Mouse (Mus musculus) kidney, adult 9 months (tissue): Measurements from ENCODE around the gene Lyrm4.

Experiments used
- DNase-seq: peaks from one replicate; pipeline ENCODE4 v3.0.0; 2022

The Lyrm4 gene

DNA sequence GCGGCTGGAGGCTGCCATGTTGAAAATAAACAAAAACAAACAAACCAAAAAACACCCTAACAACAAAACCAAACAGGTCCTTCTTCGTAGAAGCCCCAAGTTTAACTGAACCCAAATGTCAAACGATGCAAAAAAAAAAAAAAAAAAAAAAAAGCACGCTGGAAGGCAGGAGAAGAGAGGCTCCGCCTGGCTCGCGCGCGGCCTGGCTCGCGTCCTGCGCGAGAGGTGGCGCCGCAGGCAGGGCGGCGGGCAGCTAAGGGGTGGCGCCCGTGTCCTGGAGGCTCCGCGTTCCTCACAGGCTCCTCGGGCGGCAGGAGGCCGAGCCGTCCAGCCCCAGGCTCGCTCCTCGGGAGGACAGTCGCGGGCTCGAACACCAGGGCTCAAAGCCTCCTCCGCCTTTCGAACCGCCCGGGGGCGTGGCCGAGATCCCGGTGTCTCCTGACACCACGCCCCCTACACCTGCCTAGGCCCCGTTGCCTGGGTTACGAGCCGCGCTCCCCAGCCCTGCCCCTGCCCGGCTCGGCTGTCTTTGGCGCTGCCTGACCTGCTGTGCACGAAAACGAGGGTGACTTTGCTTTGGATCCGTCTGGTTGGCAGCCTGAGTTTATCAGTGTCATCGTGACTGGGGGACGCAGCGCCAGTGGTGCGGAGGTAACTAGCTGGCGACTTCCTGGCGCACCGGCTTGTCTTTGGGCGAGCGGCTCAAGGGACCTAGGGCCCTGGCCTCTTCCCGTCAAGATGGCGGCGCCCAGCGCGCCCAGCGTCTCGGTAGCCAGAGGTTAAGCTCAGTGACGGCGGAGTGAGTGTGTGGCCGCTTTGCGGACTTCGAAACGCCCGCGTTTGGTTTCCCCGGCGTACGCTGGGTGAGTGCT is at the start of gene Lyrm4, which contains the start of gene Fars2:
Lyrm4 (minus strand) TSS at position 384 of the 872 bp plus-strand sequence.
Fars2 (plus strand) TSS at position 270 of the 872 bp plus-strand sequence.
- peak; percentile 98 for DNase-seq

DNA sequence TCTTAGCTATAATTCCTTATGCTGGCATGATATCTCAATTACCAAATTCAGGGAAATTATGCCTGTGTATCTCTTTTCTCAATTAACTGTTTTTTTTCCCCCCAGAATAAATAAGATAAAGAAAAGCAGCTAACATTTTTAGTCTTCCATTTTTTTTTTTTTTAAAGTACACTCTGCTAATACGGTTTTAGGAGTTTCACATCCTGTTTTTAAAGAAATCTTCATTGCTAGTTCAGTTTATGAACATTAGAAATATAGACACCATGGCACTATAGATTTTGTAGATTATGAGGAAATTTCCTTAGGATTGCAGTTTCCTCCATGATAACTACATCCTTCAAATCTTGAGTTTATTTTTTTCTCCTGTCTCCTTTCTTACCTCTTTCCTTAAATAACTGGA is 46.6 kb upstream of the Lyrm4 start:
- no peak for DNase-seq

DNA sequence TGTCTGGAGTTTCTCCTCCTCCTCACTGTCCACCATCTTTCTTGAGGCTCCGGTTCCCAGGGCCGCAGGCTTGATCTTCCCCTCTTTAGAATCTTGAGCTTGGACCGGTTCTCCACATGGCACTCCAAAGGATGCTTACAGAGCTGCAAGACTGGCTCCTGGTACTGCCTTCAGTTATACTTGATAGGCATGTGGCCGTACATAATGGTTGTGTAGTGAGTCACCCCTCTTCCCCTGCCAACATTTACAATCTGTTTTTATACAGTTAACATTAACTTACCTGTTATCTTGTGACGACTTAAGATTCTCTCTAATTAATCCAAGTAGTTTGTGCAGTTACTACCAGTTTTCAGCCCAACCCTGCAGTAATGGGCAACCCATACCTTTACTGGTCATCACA is 46.1 kb upstream of the Lyrm4 start:
- DNase-seq = no peak

DNA sequence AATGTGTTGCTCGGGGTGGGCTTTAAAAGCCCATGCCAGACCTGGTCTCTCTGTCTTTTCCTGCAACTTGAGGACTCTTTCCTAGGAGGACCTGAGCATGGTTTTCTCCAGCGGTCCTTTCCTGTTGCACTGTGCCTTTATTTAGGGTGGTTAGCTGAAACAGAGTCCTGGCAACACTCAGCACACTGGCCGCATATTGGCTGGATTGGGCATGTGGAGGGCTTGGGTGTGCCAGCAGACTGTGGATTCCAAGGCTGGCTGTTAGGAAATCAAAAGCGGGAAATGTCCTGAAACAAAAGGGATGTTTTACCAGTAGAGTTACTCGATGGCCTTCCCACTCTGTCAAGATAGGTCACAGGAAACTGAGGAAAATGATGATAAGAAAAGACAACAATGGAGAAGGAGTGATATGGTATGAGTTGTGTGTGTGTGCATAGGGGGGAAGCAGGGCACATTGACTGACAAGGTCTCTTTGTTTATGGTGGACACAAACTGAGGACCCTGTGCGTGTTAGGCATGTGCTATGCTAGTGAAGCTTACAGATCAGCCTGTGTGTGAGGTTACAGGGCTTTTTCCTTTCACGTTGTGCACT is 39.1 kb upstream of the Lyrm4 start:
- no peak for DNase-seq

DNA sequence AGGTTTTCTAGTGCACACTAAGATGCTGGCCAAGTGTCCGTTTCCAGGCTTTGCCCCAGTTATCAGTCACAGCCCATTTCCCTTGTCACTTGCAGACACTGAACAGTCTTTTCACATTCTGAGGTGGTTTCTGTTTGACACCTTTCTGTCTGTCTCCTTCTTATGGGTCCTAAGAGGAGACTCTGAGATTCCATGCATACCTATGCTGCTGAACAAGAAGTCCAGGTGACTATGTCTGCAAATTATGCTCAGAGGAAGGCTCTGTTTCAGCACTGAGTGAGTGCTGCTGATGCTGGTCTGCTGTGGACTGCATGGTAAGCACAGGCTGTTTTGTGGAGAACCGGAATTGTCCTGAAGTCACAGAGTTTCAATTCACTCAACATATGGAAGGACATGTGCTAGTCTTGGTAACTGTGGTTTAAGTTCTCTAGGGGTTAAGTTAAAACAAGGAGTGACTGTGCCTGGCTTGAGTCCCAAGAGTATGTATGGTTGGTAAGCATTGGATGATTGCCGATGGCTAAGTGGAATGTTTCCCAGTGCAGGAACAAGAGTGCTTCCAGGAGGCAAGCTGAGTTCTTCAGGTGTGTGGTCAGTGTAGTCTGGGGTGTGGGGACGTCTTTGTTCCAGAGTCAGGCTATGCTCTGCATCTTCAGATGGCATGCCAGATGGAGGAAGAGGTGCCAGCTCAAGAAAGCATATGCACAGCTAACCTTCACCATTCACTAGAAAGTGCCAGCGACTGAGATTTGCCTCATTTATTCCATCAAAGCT is 35.6 kb upstream of the Lyrm4 start:
- no peak for DNase-seq

DNA sequence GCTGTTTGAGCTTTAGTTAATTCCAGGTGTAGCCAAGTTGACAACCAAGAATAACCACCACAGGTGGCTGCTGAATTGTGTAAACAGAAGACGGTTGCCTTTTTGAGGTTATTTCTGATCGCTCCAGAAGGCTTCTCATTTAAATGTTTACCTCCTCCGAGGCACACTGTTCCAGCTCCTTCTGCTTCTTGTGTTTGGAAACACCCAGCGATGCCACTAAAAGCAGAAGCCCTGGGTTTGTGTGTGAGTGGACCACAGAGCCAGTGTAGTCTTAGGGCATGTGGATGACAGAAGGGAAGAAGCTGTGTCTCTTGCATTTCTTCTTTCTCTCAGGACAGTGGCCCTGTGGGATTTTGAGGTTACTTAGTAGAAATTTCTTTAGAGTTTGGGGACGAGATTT is 32.9 kb upstream of the Lyrm4 start:
- DNase-seq = no peak

GRCm38 (mm10) chr13:36149175-36149939 is 32.0 kb upstream of the Lyrm4 start:
- DNase-seq = no peak

DNA sequence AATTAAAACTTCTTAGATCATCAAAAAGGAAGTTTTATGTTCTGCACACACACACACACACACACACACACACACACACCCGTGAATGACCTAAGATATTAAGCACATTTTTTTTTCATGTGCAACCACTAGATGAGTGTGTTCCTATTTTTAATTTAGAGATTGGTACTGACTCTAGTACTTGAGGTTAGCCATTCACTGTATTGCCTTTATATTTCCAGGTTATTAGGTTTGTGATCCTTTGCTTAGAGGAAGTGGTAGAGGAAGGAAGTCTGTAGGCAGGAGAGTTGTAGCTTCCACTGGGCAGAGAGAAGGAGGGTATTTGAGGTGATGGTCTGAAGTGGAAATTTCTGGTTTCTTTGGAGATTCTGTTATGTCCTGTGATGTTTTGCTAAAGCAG is 28.3 kb upstream of the Lyrm4 start:
- no peak for DNase-seq

DNA sequence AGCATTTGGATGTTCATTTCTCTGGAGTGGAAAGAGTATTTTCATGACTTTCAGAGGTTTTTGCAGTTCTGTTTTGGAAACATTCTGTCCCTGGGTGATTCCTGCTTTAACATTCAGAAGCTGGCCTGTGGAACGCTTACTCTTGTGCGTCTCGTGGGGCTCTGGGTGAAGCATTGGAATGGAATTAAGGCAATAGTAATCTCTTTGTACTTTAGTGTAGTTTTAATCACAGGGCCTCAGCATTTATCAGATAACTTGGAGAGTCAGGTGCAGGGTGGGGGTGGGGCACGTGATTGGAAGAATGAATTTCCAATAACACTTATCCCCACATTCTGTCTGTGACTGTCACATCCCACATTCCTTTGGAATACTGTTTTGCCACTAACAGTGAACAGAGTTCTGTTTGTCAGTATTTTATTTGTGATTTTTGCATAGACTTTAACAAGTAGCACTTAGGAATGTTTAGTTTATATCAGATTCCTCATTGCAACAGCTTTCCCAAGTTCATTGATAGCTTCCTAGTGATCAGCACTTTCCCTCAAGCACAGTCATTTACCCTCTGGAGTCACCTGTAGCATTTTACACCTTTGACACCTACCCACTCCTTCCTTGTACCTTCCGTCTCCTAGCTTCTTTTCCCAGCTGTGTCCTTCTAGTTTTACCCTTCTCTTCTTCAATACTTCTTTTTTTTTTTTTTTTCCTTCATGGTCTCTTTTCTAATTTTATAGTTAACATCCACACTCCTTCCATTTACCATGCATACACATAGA is 23.1 kb upstream of the Lyrm4 start:
- no peak for DNase-seq

DNA sequence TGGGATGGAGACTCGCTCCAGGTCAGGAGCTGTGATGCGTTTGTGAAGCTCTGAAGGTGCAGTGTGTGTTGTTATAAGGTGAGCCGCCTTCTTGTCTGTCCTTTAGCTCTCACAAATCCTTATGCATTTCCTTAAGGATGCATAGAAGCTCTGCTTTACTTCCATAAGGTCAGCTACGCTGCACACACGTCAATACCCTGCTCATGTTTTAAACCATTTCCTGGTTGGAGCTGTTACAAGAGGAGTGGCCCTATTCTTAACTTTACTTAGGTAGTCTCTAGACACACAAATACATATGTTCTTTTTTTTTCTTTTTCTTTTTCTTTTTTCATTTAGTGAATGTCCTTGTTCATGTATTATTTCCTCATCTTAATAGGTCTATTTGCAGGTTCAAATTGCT is 22.4 kb upstream of the Lyrm4 start:
- DNase-seq = no peak

GRCm38 (mm10) chr13:36131992-36132649 is 14.8 kb upstream of the Lyrm4 start:
- DNase-seq = no peak

DNA sequence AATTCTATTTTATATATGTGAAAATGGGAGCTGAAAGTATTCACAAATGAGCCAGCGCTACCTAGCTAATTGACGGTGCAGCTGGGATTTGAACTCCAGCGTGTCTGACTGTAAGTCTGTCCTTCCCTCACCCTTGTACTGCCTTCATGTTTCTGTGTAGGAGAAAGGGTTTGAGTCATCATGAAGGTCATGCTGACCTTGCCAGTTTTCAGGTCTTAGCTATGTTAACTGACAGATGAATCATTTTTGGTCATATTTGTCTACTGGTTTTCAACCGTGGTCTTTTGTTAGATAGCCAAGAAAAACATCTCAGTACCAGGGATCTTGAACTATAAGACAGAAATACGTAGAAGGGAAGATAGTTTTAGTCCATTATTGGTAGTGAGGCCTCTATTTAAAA is 14.1 kb upstream of the Lyrm4 start:
- DNase-seq = no peak

GRCm38 (mm10) chr13:36129360-36130054 is 12.2 kb upstream of the Lyrm4 start:
- DNase-seq = no peak

GRCm38 (mm10) chr13:36120606-36121005 is 3.3 kb upstream of the Lyrm4 start:
- DNase-seq = no peak

DNA sequence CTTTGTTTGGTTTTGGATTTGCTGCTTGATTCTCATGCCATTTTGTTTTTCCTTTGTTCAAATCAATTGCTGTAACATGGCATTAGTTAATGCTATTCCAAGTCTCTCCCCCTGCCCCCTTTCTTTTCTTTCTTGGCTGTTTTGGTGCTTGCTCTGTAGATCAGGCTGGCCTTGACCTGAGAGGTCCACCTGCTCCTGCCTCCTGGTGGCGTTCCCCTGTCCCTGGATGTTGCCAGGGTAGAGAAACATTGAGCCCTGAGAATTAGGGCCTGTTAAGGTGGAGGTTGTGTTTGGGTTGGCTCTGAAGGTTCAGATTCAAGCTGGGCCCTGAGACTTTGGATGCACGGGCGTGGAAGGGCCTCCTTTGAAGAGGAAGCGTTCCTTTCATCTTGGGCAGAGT is 2.4 kb upstream of the Lyrm4 start:
- DNase-seq = no peak

GRCm38 (mm10) chr13:36116520-36117142 is 695 bp downstream of the Lyrm4 start:
- peak; percentile 73 for DNase-seq

- peak; percentile 88 for DNase-seq
Measured at GRCm38 (mm10) chr13:36113181-36113580, 4.1 kb downstream of the Lyrm4 start.

- DNase-seq = peak; percentile 68
Measured at GRCm38 (mm10) chr13:36111331-36111730, 6.0 kb downstream of the Lyrm4 start.

DNA sequence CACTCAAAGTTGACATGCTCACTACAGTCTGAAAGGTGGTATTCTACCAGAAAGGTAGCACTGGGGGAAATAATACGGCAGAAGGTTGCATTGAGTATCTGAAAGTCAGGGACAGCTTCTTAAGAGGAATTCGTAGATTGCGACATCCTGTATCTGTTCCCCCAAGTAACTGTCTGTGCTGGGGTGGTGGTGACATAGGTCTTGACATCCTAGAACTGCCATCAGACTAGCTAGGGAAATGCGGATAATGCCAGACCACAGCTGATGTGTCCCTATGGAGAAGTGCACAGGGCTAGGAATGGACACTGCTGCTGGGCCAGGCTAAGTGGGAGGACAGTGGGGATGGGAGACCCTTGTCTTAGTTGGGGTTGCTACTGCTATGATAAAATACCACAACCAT is 8.8 kb downstream of the Lyrm4 start:
- DNase-seq = no peak

- no peak for DNase-seq
Measured at GRCm38 (mm10) chr13:36105591-36105990, 11.7 kb downstream of the Lyrm4 start.
